Mouse (Mus musculus): ENCODE results near the gene Cysltr2. TPM values are rescaled to one million over a fixed set of nuclear protein-coding genes. Genes with fewer than 3 reads are reported as not detected.

The Cysltr2 gene
- polyA plus RNA-seq, 1 experiment from 2014 or later = not detected

GRCm38 (mm10) chr14:72986044-72986443, 62.9 kb downstream of the Cysltr2 start:
- 0 out of 2 replicates have a peak, but pooled peaks cover 5% of the 10 kb centered on the region for H3K4me1 ChIP-seq (replicated peaks)
- no peak overlapping the region for H3K9ac ChIP-seq
- H3K9me3 ChIP-seq (replicated peaks) = no peaks in the 10 kb centered on the region
- no peaks in the 10 kb centered on the region for H3K27me3 ChIP-seq (replicated peaks)
- H3K4me3 ChIP-seq = no peak overlapping the region
- no peak overlapping the region for H3K4me2 ChIP-seq
- no peak overlapping the region for H3K27ac ChIP-seq (ENCODE audit: poor library complexity, severe bottlenecking)
- ATAC-seq (ENCODE audit: insufficient number of reproducible peaks, low FRiP score) = no peak
- WGBS = 75% methylated on average over 2 of the region's 2 CpGs
- H3K36me3 ChIP-seq = no peaks in the 10 kb centered on the region

DNA sequence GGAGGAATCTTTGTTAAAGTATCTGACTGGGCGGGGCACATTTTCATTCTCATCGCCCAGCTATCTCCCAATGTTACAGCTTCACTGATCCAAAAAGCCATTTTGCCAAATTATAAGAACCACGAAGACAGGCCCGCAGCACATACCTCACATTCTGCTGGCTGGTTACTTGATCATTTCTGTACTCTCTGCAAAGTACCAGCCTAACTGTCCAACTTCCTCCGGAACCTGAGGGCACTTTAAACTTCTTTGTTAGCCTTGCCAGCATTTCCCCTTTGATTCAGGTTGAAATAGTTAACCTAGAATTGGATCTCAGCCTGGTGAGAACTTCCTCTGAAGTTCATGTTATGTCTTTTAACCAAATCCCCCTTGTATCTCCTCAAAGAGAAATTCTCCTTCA, 63.8 kb downstream of the Cysltr2 start:
- Histone ChIP-seq H3K9ac (no peak overlapping the region), H3K36me3 (no peaks in the 10 kb centered on the region), H3K4me2 (no peak overlapping the region), H3K4me3 (no peak overlapping the region), H3K4me1 (replicated peaks) (0 out of 2 replicates have a peak, but pooled peaks cover 5% of the 10 kb centered on the region), H3K9me3 (replicated peaks) (no peaks in the 10 kb centered on the region), H3K27me3 (replicated peaks) (no peaks in the 10 kb centered on the region), H3K27ac (ENCODE audit: poor library complexity, severe bottlenecking) (no peak overlapping the region)
- no peak for ATAC-seq (ENCODE audit: insufficient number of reproducible peaks, low FRiP score)
- WGBS = 76% methylated on average over 5 of the region's 5 CpGs

DNA sequence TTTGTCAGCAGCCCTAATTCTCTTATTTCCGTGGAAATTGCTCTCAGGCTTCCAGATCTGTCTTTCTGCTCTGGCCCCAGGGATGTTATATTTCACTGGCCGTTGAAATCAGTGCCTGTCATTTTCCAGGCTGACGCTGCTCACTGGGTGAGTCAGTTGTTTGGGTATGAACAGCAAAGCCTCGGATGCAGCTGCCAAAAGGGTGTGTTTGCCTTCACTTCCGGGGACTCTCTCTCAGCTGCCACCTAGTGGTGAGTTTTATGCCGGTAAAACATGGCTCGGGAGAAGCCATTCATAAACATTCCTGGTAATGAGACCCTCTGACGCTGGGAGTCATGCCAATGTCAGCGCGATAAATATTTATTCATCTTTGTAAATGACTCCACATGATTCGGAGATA, 65.5 kb downstream of the Cysltr2 start:
- Histone ChIP-seq H3K9ac (no peak overlapping the region), H3K4me1 (replicated peaks) (0 out of 2 replicates have a peak, but pooled peaks cover 5% of the 10 kb centered on the region), H3K9me3 (replicated peaks) (no peaks in the 10 kb centered on the region), H3K36me3 (no peaks in the 10 kb centered on the region), H3K27me3 (replicated peaks) (no peaks in the 10 kb centered on the region), H3K4me3 (peak overlapping the region; percentile 14; the same call in 1 of the 2 replicates), H3K27ac (ENCODE audit: poor library complexity, severe bottlenecking) (no peak overlapping the region), H3K4me2 (peak overlapping the region; percentile 57)
- no peak for ATAC-seq (ENCODE audit: insufficient number of reproducible peaks, low FRiP score)
- 12% methylated on average over 11 of the region's 11 CpGs for WGBS

DNA sequence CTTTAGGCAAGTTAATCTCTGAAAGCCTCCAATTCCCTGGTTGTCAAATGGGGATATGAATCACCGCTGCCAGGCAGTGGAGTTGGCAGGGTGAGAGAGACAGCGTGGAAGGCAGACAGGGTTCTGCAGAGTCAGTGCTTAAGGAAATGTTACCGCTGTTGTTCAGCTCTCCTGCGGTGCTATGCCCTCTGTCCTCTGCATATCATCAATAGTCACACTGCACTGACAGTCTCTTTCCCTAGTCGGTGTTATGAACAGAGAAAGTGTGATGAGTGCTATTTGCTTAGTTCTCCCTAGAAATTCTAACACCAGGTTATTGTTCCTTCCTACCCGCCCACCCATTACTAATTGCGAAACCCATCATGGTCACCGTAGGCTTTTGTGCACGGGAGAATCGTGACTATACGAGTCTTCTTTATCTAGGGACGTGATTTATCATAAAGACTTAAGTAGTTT, 65.9 kb downstream of the Cysltr2 start:
- no peaks in the 10 kb centered on the region for H3K9me3 ChIP-seq (replicated peaks)
- 0 out of 2 replicates have a peak, but pooled peaks cover 5% of the 10 kb centered on the region for H3K4me1 ChIP-seq (replicated peaks)
- peak overlapping the region; percentile 14; the same call in 1 of the 2 replicates for H3K4me3 ChIP-seq
- no peak overlapping the region for H3K9ac ChIP-seq
- WGBS = 63% methylated on average over 12 of the region's 12 CpGs
- peak overlapping the region; percentile 57 for H3K4me2 ChIP-seq
- ATAC-seq (ENCODE audit: insufficient number of reproducible peaks, low FRiP score) = no peak
- H3K27ac ChIP-seq (ENCODE audit: poor library complexity, severe bottlenecking) = no peak overlapping the region
- H3K27me3 ChIP-seq (replicated peaks) = no peaks in the 10 kb centered on the region
- no peaks in the 10 kb centered on the region for H3K36me3 ChIP-seq

DNA sequence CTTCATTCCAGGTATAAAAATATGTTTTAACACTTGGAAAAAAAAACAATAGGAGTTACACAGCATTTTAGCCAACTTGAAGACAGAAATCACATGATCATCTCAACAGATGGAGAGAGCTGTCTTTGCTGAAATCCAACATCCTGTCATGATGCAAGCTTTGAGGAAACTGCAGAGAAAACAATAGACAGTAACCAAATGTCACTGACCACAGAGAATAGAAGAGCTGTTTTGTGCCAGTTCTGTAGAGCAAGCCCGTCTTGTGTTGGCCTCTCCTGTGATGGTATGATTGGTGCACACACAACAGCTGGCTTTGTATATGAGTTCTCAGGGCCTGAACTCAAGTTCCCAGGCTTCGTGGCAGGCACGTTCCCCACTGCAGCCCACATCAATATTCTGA, 68.2 kb downstream of the Cysltr2 start:
- 0 out of 2 replicates have a peak, but pooled peaks cover 5% of the 10 kb centered on the region for H3K4me1 ChIP-seq (replicated peaks)
- H3K27ac ChIP-seq (ENCODE audit: poor library complexity, severe bottlenecking) = no peak overlapping the region
- no peak overlapping the region for H3K9ac ChIP-seq
- H3K9me3 ChIP-seq (replicated peaks) = no peaks in the 10 kb centered on the region
- H3K4me3 ChIP-seq = no peak overlapping the region
- H3K36me3 ChIP-seq = no peaks in the 10 kb centered on the region
- no peaks in the 10 kb centered on the region for H3K27me3 ChIP-seq (replicated peaks)
- H3K4me2 ChIP-seq = no peak overlapping the region
- no peak for ATAC-seq (ENCODE audit: insufficient number of reproducible peaks, low FRiP score)
- WGBS = 73% methylated on average over 3 of the region's 3 CpGs

DNA sequence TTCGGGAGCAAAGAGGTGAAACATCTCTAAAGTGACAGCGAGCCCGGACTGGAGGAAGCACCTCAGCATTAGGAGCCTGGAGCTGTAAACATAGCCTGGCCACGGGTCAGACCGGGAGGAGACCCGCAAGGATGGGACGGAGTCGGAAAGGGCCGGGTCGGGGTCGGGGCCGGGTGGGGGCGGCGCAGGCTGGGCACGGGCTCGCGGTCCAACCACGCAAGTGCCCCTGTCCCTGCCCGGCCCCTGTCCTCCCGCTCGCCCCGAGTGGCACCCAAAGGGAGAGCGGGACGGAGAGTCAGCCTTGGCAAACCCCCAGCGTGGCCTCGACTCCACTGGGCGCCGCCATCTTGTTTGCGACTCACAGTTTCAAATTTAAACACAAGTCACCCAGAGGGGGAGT, 68.8 kb downstream of the Cysltr2 start:
- Histone ChIP-seq H3K9me3 (replicated peaks) (no peaks in the 10 kb centered on the region), H3K4me3 (no peak overlapping the region), H3K9ac (no peak overlapping the region), H3K4me2 (no peak overlapping the region), H3K4me1 (replicated peaks) (0 out of 2 replicates have a peak, but pooled peaks cover 5% of the 10 kb centered on the region), H3K27ac (ENCODE audit: poor library complexity, severe bottlenecking) (no peak overlapping the region), H3K36me3 (no peaks in the 10 kb centered on the region), H3K27me3 (replicated peaks) (no peaks in the 10 kb centered on the region)
- WGBS = 89% methylated on average over 29 of the region's 29 CpGs
- ATAC-seq (ENCODE audit: insufficient number of reproducible peaks, low FRiP score) = no peak

DNA sequence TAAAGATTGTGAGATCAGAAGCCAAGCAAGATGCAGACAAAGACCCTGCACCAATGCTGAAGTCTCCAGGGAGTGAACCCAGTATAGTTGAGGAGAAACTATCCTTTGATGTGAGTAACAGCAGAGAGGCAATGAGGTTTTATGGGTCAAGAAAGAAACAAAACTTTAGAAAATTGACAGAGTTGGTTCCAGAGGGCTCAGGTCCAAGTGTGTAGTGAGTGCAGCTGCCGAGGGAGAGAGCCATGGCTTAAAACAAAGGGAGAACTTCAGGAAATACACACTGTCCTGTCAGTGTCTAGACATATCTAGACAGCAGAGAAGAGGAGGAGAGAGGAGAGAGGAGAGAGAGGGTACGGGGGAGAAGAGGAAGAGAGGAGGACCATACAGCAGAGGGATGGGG, 72.8 kb downstream of the Cysltr2 start:
- H3K9ac ChIP-seq = no peak overlapping the region
- WGBS = 59% methylated on average over 2 of the region's 2 CpGs
- no peaks in the 10 kb centered on the region for H3K27me3 ChIP-seq (replicated peaks)

More for the DNA sequence above, 72.8 kb downstream of the Cysltr2 start:
- H3K4me1 ChIP-seq (replicated peaks) = no peaks in the 10 kb centered on the region
- H3K4me2 ChIP-seq = no peak overlapping the region
- ATAC-seq (ENCODE audit: insufficient number of reproducible peaks, low FRiP score) = no peak
- H3K9me3 ChIP-seq (replicated peaks) = no peaks in the 10 kb centered on the region
- no peaks in the 10 kb centered on the region for H3K36me3 ChIP-seq
- no peak overlapping the region for H3K4me3 ChIP-seq
- H3K27ac ChIP-seq (ENCODE audit: poor library complexity, severe bottlenecking) = no peak overlapping the region

Other genes starting within 250 kb of the Cysltr2 start
- 73.0 and 76.2 TPM in 2 replicates for gene Rcbtb2, start 73.9 kb upstream of the Cysltr2 start, polyA plus RNA-seq (2016; fragmentation: Nextera tagmentation; extraction: Ambion mirVana)
- 8.1 and 9.1 TPM in 2 replicates for gene Lpar6, start 188.8 kb upstream of the Cysltr2 start, polyA plus RNA-seq (2016; fragmentation: Nextera tagmentation; extraction: Ambion mirVana)

All from heart, embryonic 12.5 days (tissue).